Mouse (Mus musculus): ENCODE results near the gene Wrap53. TPM values are rescaled to one million over a fixed set of nuclear protein-coding genes. Genes with fewer than 3 reads are reported as not detected.
"Not testable (repeated sequence)": the region's sequence is repeated elsewhere in the genome, so short reads cannot be mapped to it uniquely, and the experiment has no call there.

The Wrap53 gene
- polyA plus RNA-seq, 1 experiment: 13.1 TPM

GRCm38 (mm10) chr11:69564391-69564790 lies 15.7 kb downstream of the Wrap53 start:
- DNase-seq (ENCODE audit: low read depth): no peak

- no peak for DNase-seq (ENCODE audit: low read depth)
Observed at GRCm38 (mm10) chr11:69563373-69563772, 16.7 kb downstream of the Wrap53 start.

GRCm38 (mm10) chr11:69560896-69561854 lies 18.9 kb downstream of the Wrap53 start:
- no peak for DNase-seq (ENCODE audit: low read depth)

- DNase-seq (ENCODE audit: low read depth): no peak
Observed at GRCm38 (mm10) chr11:69559851-69560765, 19.9 kb downstream of the Wrap53 start, which contains the start of gene Efnb3. Gene Efnb3 (minus strand): TSS chr11:69560205.

- no peak for DNase-seq (ENCODE audit: low read depth)
Observed at GRCm38 (mm10) chr11:69559183-69559582, 20.9 kb downstream of the Wrap53 start.

- no peak for DNase-seq (ENCODE audit: low read depth)
Observed at GRCm38 (mm10) chr11:69558756-69559155, 21.3 kb downstream of the Wrap53 start.

- DNase-seq (ENCODE audit: low read depth): no peak
Observed at GRCm38 (mm10) chr11:69557381-69557958, 22.6 kb downstream of the Wrap53 start.

GRCm38 (mm10) chr11:69554539-69555140 lies 25.4 kb downstream of the Wrap53 start:
- no peak for DNase-seq (ENCODE audit: low read depth)

GRCm38 (mm10) chr11:69553341-69553721 lies 26.7 kb downstream of the Wrap53 start:
- DNase-seq (ENCODE audit: low read depth): no peak

- DNase-seq (ENCODE audit: low read depth): no peak
Observed at GRCm38 (mm10) chr11:69552622-69553340, 27.3 kb downstream of the Wrap53 start.

GRCm38 (mm10) chr11:69551310-69551709 lies 28.7 kb downstream of the Wrap53 start:
- DNase-seq (ENCODE audit: low read depth): no peak

GRCm38 (mm10) chr11:69549060-69549656 lies 30.9 kb downstream of the Wrap53 start, which contains the start of gene Dnah2:
Gene Dnah2 (minus strand): TSS chr11:69549110.
- DNase-seq (ENCODE audit: low read depth): no peak

- DNase-seq (ENCODE audit: low read depth): no peak
Observed at GRCm38 (mm10) chr11:69547071-69547470, 33.0 kb downstream of the Wrap53 start.

GRCm38 (mm10) chr11:69546423-69547053 lies 33.5 kb downstream of the Wrap53 start:
- no peak for DNase-seq (ENCODE audit: low read depth)

- no peak for DNase-seq (ENCODE audit: low read depth)
Observed at GRCm38 (mm10) chr11:69545957-69546356, 34.1 kb downstream of the Wrap53 start.

- DNase-seq (ENCODE audit: low read depth): no peak
Observed at GRCm38 (mm10) chr11:69543598-69543997, 36.5 kb downstream of the Wrap53 start.

- DNase-seq (ENCODE audit: low read depth): not testable (repeated sequence)
Observed at GRCm38 (mm10) chr11:69541741-69542140, 38.3 kb downstream of the Wrap53 start.

GRCm38 (mm10) chr11:69540700-69541099 lies 39.4 kb downstream of the Wrap53 start:
- DNase-seq (ENCODE audit: low read depth): no peak

GRCm38 (mm10) chr11:69534990-69535389 lies 45.1 kb downstream of the Wrap53 start:
- no peak for DNase-seq (ENCODE audit: low read depth)
